ENCODE assay signal across 25 mouse cellular contexts in genomic region chr1:131223345-131223744, GRCm38 (mm10).
"Had no signal": no experiment of that assay in that cellular context is flagged by ENCODE, and none has a peak within 500 bp of the region (broad histone marks: within the 10 kb centered on the region; RNA-seq: fewer than 3 reads in every experiment).

No protein-coding gene starts in this region.

- H3K36me3 ChIP-seq: heart, embryonic 15.5 days; hindbrain, embryonic 13.5 days; hindbrain, embryonic 15.5 days; kidney, embryonic 15.5 days; limb, embryonic 13.5 days had no signal

- H3K4me2 ChIP-seq: heart, embryonic 11.5 days; heart, embryonic 13.5 days; heart, embryonic 15.5 days; hindbrain, embryonic 13.5 days; hindbrain, embryonic 15.5 days; kidney, embryonic 15.5 days; limb, embryonic 13.5 days had no signal

- H3K27me3 ChIP-seq: heart, embryonic 13.5 days; heart, embryonic 15.5 days; hindbrain, embryonic 13.5 days; hindbrain, embryonic 15.5 days; kidney, embryonic 15.5 days; limb, embryonic 13.5 days had no signal

- H3K4me1 ChIP-seq: hindbrain, embryonic 13.5 days had no signal

- H3K4me3 ChIP-seq: heart, adult 2 months; heart, embryonic 13.5 days; heart, embryonic 15.5 days; hindbrain, embryonic 13.5 days; hindbrain, embryonic 15.5 days; kidney, embryonic 15.5 days; limb, embryonic 13.5 days had no signal

- H3K27ac ChIP-seq: heart, adult 2 months; heart, embryonic 13.5 days; heart, embryonic 15.5 days; hindbrain, embryonic 13.5 days; hindbrain, embryonic 15.5 days; hindbrain, postnatal 0 days; kidney, embryonic 15.5 days; kidney, postnatal 0 days; limb, embryonic 13.5 days had no signal

- H3K9ac ChIP-seq: forebrain, postnatal 0 days; heart, embryonic 13.5 days; heart, embryonic 15.5 days; hindbrain, embryonic 13.5 days; hindbrain, embryonic 15.5 days; kidney, embryonic 15.5 days; limb, embryonic 13.5 days had no signal

- ATAC-seq: forebrain, postnatal 0 days; hindbrain, postnatal 0 days; intestine, embryonic 16.5 days had no signal

- DNase-seq: forebrain, postnatal 0 days; gastrocnemius, postnatal 14 days; gastrocnemius, postnatal 36 days; heart, adult 11 months; heart, adult 2 months; heart, postnatal 14 days; heart, postnatal 36 days; kidney, adult 11 months; kidney, adult 2 months; kidney, adult 9 months; kidney, postnatal 14 days; kidney, postnatal 36 days; layer of hippocampus, adult 9-11 months; layer of hippocampus, postnatal 36 days; left cerebral cortex, postnatal 4 days had no signal

- H3K9me3 ChIP-seq: heart, embryonic 13.5 days; heart, embryonic 15.5 days; hindbrain, embryonic 13.5 days; hindbrain, embryonic 15.5 days; kidney, embryonic 15.5 days; limb, embryonic 13.5 days had no signal
